22 mouse cellular contexts compared by ENCODE assay signal in genomic region chr3:104257041-104257440, GRCm38 (mm10). TPM values are rescaled to one million over a fixed set of nuclear protein-coding genes. Genes with fewer than 3 reads are reported as not detected.
DNase-seq lines count a peak whose midpoint lies in the region; ATAC-seq lines count a peak whose summit lies in the region.
"Had no signal": no experiment of that assay in that cellular context is flagged by ENCODE, and none has a peak within 500 bp of the region (broad histone marks: within the 10 kb centered on the region; RNA-seq: fewer than 3 reads in every experiment).

No protein-coding gene starts in this region.

- no peak overlapping the region for H3K4me3 ChIP-seq in lung, embryonic 16.5 days (ENCODE audit: low read length)
- H3K4me3 ChIP-seq: embryonic facial prominence, embryonic 13.5 days; embryonic facial prominence, embryonic 15.5 days; erythroblast, embryonic 14.5 days; forebrain, embryonic 10.5 days; forebrain, embryonic 12.5 days had no signal

- H3K36me3 ChIP-seq in lung, embryonic 16.5 days (ENCODE audit: control insufficient read depth, insufficient read depth, low read length) = no peaks in the 10 kb centered on the region
- H3K36me3 ChIP-seq: embryonic facial prominence, embryonic 13.5 days; embryonic facial prominence, embryonic 15.5 days; forebrain, embryonic 10.5 days; forebrain, embryonic 12.5 days had no signal

- no peak overlapping the region for H3K9ac ChIP-seq in lung, embryonic 16.5 days (ENCODE audit: low read length)
- H3K9ac ChIP-seq: embryonic facial prominence, embryonic 13.5 days; embryonic facial prominence, embryonic 15.5 days; forebrain, embryonic 12.5 days had no signal

- no peak overlapping the region for H3K4me2 ChIP-seq in lung, embryonic 16.5 days (ENCODE audit: low read depth, low read length)
- H3K4me2 ChIP-seq: embryonic facial prominence, embryonic 13.5 days; embryonic facial prominence, embryonic 15.5 days; forebrain, embryonic 12.5 days had no signal

- 39% methylated on average over 3 of the region's 3 CpGs for WGBS in lung, embryonic 16.5 days

- H3K27ac ChIP-seq in lung, embryonic 16.5 days (ENCODE audit: low read length) = no peak overlapping the region
- H3K27ac ChIP-seq: embryonic facial prominence, embryonic 13.5 days; embryonic facial prominence, embryonic 15.5 days; forebrain, embryonic 10.5 days; forebrain, embryonic 12.5 days had no signal

- DNase-seq in lung, adult 18-20 months = peak; percentile 11 to 27
- DNase-seq in lung, postnatal 25 days (ENCODE audit: low spot score) = no peak
- DNase-seq in lung, postnatal 4 days = no peak
- DNase-seq in lung, postnatal 36 days = peak; percentile 23
- no peak for DNase-seq in lung, postnatal 10 days
- DNase-seq: adrenal gland, adult 2 months; adrenal gland, postnatal 10 days; adrenal gland, postnatal 25 days; cerebellum, adult 11 months; cerebellum, adult 18-20 months; cerebellum, adult 8-10 months; cerebellum, adult 9-11 months; cerebellum, postnatal 14 days; cerebellum, postnatal 36 days; embryo, embryonic 11 days had no signal

- H3K4me1 ChIP-seq in lung, embryonic 16.5 days (replicated peaks; ENCODE audit: control insufficient read depth, insufficient read depth, low read length) = 0 out of 2 replicates have a peak, but pooled peaks cover 3% of the 10 kb centered on the region
- H3K4me1 ChIP-seq: embryonic facial prominence, embryonic 13.5 days; embryonic facial prominence, embryonic 15.5 days; forebrain, embryonic 10.5 days; forebrain, embryonic 12.5 days had no signal

- no peaks in the 10 kb centered on the region for H3K9me3 ChIP-seq in lung, embryonic 16.5 days (ENCODE audit: control insufficient read depth, low read length)
- H3K9me3 ChIP-seq: embryonic facial prominence, embryonic 13.5 days; embryonic facial prominence, embryonic 15.5 days; forebrain, embryonic 10.5 days; forebrain, embryonic 12.5 days had no signal

- no peaks in the 10 kb centered on the region for H3K27me3 ChIP-seq in lung, embryonic 16.5 days (ENCODE audit: control insufficient read depth, insufficient read depth, low read depth, low read length)
- H3K27me3 ChIP-seq: embryonic facial prominence, embryonic 13.5 days; embryonic facial prominence, embryonic 15.5 days; forebrain, embryonic 12.5 days had no signal

- ATAC-seq in lung, embryonic 16.5 days (ENCODE audit: low read depth) = peak; percentile 59; the same call in 1 of the 2 replicates
- ATAC-seq: forebrain, embryonic 14.5 days had no signal

RNA-seq across cellular contexts. Expression of gene Magi3, which starts 36.9 kb away (rescaled TPM):
- polyA plus RNA-seq in lung, embryonic 16.5 days (2015; fragmentation: Nextera tagmentation; extraction: Ambion mirVana) = 9.8 and 11.0 TPM in 2 replicates

Comparison
In these comparisons a context has a peak if more than half of its experiments do, and no peak if none do; other contexts are left out.
1. DNase-seq: peak in lung, adult 18-20 months (2 of 2) and lung, postnatal 36 days (single experiment); none in lung, postnatal 25 days (single experiment), lung, postnatal 4 days (0 of 2) and lung, postnatal 10 days (single experiment).